Mouse (Mus musculus): ENCODE measurements around the gene Lefty2. TPM values are rescaled to one million over a fixed set of nuclear protein-coding genes. Genes with fewer than 3 reads are reported as not detected.

The Lefty2 gene
- polyA plus RNA-seq, 1 experiment from 2014 or later, result not detected

GRCm38 (mm10) chr1:180945001-180945980 lies 52.4 kb downstream of the Lefty2 start:
- H3K4me2 ChIP-seq, result peak overlapping the region; percentile 96
- no peaks in the 10 kb centered on the region for H3K27me3 ChIP-seq
- H3K4me3 ChIP-seq (replicated peaks), result peak overlapping the region; percentile 41
- peak overlapping the region; percentile 89 for H3K27ac ChIP-seq (replicated peaks)
- ATAC-seq (ENCODE audit: insufficient read depth), result peak; percentile 74
- H3K9ac ChIP-seq, result peak overlapping the region; percentile 30; the same call in 1 of the 2 replicates
- peaks cover 70% of the 10 kb centered on the region for H3K4me1 ChIP-seq (replicated peaks)
- WGBS (ENCODE audit: insufficient replicate concordance), result 17% methylated on average over 20 of the region's 20 CpGs
- no peaks in the 10 kb centered on the region for H3K9me3 ChIP-seq (replicated peaks)
- peaks cover 31% of the 10 kb centered on the region for H3K36me3 ChIP-seq (replicated peaks)

- Histone ChIP-seq H3K9ac (0 out of 2 replicates have a peak overlapping the region, but pooled peaks have one; percentile 30), H3K27me3 (no peaks in the 10 kb centered on the region), H3K9me3 (replicated peaks) (no peaks in the 10 kb centered on the region), H3K4me3 (replicated peaks) (no peak overlapping the region), H3K4me1 (replicated peaks) (peaks cover 60% of the 10 kb centered on the region), H3K4me2 (peak overlapping the region; percentile 96; the same call in 1 of the 2 replicates), H3K27ac (replicated peaks) (0 out of 2 replicates have a peak overlapping the region, but pooled peaks have one; percentile 89), H3K36me3 (replicated peaks) (peaks cover 35% of the 10 kb centered on the region)
- WGBS (ENCODE audit: insufficient replicate concordance), result 81% methylated on average over 6 of the region's 6 CpGs
- ATAC-seq (ENCODE audit: insufficient read depth), result no peak
These were observed 53.5 kb downstream of the Lefty2 start for GRCm38 (mm10) chr1:180946448-180946847.

Other genes starting within 250 kb of the Lefty2 start
- gene Mixl1, start 196.1 kb upstream of the Lefty2 start, polyA plus RNA-seq (2015; fragmentation: Nextera tagmentation; extraction: Ambion mirVana), result 0.23 and 0.33 TPM in 2 replicates
- gene Acbd3, start 167.1 kb upstream of the Lefty2 start, polyA plus RNA-seq (2015; fragmentation: Nextera tagmentation; extraction: Ambion mirVana), result 7.6 and 8.3 TPM in 2 replicates
- gene H3f3a, start 79.2 kb upstream of the Lefty2 start, polyA plus RNA-seq (2015; fragmentation: Nextera tagmentation; extraction: Ambion mirVana), result 2,115 and 2,296 TPM in 2 replicates
- 21.8 and 22.4 TPM in 2 replicates for gene Sde2, start 42.0 kb upstream of the Lefty2 start, polyA plus RNA-seq (2015; fragmentation: Nextera tagmentation; extraction: Ambion mirVana)
- gene Pycr2, start 11.2 kb downstream of the Lefty2 start, polyA plus RNA-seq (2015; fragmentation: Nextera tagmentation; extraction: Ambion mirVana), result 93.6 and 108 TPM in 2 replicates
- 4.8 and 5.2 TPM in 2 replicates for gene Lefty1, start 41.9 kb downstream of the Lefty2 start, polyA plus RNA-seq (2015; fragmentation: Nextera tagmentation; extraction: Ambion mirVana)
- 8.0 and 9.3 TPM in 2 replicates for gene Tmem63a, start 49.2 kb downstream of the Lefty2 start, polyA plus RNA-seq (2015; fragmentation: Nextera tagmentation; extraction: Ambion mirVana)
- 7.5 and 8.2 TPM in 2 replicates for gene Ephx1, start 127.8 kb downstream of the Lefty2 start, polyA plus RNA-seq (2015; fragmentation: Nextera tagmentation; extraction: Ambion mirVana)
- 0.10 TPM in 1 of 2 replicates, not detected in the other for gene 9130409I23Rik, start 158.1 kb downstream of the Lefty2 start, polyA plus RNA-seq (2015; fragmentation: Nextera tagmentation; extraction: Ambion mirVana)

All from liver, embryonic 15.5 days (tissue).